Mouse (Mus musculus): Measurements from ENCODE around the gene Ptk7.

The Ptk7 gene

DNA sequence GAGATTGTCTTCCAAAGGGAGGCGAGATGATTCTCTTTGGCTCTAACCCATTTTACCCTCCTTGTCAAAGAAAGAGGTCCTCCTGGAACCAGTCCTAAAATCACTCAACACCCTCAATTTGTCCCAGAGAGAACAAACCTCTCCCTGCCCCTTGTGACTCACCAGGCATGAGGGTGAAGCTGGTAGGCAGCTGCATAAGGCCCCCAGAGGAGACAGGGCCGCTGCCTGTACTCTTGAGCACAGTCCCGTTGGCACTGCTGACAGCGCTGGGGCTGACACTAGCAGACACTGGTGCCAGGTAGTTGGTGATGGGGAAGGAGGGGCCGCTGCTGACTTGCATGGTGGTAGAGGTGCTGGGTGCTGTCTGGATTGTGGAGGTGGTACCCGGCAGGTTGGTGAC, 77.9 kb downstream of the Ptk7 start:
- no peaks in the 10 kb centered on the region; the same call in 1 of the 2 replicates for H3K36me3 ChIP-seq (ENCODE audit: control insufficient read depth, insufficient read depth, low read length, poor library complexity, severe bottlenecking)
- no peak for DNase-seq (ENCODE audit: low read depth, low spot score)
- no peaks in the 10 kb centered on the region for H3K27me3 ChIP-seq (ENCODE audit: control insufficient read depth, insufficient read depth, low read length, poor library complexity, severe bottlenecking)

DNA sequence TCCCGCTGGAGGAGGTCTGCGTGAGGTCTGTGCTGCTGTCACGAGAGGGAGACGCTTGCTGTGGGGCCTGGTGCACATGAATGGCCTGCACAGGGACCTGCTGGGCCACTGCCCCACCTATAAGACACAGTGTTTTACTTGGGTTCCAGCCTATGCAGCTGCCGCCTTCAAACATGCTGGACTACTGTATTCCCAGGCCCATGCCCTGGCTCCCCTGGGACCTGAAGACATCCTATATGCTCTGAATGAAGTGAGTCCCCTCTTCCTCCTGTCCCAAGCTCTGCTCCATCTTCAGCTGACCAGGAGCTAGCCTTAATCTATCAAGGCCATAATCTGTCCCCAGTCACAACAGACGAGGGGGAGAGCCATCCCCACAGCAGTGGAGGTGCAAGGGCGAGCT, 78.4 kb downstream of the Ptk7 start:
- no peak for DNase-seq (ENCODE audit: low read depth, low spot score)
- Histone ChIP-seq H3K36me3 (ENCODE audit: control insufficient read depth, insufficient read depth, low read length, poor library complexity, severe bottlenecking) (no peaks in the 10 kb centered on the region; the same call in 1 of the 2 replicates), H3K27me3 (ENCODE audit: control insufficient read depth, insufficient read depth, low read length, poor library complexity, severe bottlenecking) (no peaks in the 10 kb centered on the region)

GRCm38 (mm10) chr17:46549642-46550041, 79.7 kb downstream of the Ptk7 start:
- Histone ChIP-seq H3K27me3 (ENCODE audit: control insufficient read depth, insufficient read depth, low read length, poor library complexity, severe bottlenecking) (no peaks in the 10 kb centered on the region), H3K36me3 (ENCODE audit: control insufficient read depth, insufficient read depth, low read length, poor library complexity, severe bottlenecking) (no peaks in the 10 kb centered on the region; the same call in 1 of the 2 replicates)
- DNase-seq (ENCODE audit: low read depth, low spot score): no peak

DNA sequence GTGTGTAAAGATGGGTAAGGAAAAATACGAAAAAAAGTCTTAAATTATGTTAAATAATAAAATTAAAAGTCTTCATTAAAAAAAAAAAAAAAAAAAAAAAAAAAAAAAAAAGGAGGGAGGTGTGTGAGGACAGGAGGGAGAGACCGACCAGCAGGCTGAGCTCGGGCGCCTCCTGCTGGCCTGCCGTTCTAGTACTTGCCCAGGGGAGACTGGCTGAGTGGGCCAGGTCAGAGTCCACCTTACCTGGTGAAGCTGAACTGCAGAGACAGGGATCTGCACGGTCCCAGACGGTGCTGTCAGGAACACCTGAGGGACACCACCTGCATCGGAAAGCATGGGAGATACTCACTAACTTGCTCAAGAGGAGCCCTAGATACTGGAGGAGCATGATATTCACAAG, 80.1 kb downstream of the Ptk7 start:
- H3K36me3 ChIP-seq (ENCODE audit: control insufficient read depth, insufficient read depth, low read length, poor library complexity, severe bottlenecking): no peaks in the 10 kb centered on the region; the same call in 1 of the 2 replicates
- no peaks in the 10 kb centered on the region for H3K27me3 ChIP-seq (ENCODE audit: control insufficient read depth, insufficient read depth, low read length, poor library complexity, severe bottlenecking)
- DNase-seq (ENCODE audit: low read depth, low spot score): peak; percentile 73

DNA sequence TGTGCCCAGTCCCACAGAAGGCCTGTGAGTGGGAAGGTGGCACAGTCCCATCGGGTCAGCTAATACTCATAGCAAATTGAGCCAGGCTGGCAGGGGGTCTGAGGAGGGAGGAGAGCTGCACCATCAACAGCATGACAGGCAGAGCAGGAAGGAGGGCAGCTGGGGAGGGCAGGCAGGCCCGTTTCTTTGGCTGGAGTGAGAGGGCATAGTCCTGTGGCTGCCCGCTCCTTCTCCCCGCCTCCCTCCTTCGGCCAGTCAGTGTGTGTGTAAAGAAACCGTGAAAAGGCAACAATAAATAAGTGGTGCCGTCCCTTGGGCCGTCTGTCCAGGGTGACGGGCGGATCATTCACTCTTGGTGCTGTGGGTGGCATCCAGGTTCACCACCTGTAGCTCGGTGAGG, 80.6 kb downstream of the Ptk7 start:
- Histone ChIP-seq H3K27me3 (ENCODE audit: control insufficient read depth, insufficient read depth, low read length, poor library complexity, severe bottlenecking) (no peaks in the 10 kb centered on the region), H3K36me3 (ENCODE audit: control insufficient read depth, insufficient read depth, low read length, poor library complexity, severe bottlenecking) (no peaks in the 10 kb centered on the region; the same call in 1 of the 2 replicates)
- DNase-seq (ENCODE audit: low read depth, low spot score): no peak

DNA sequence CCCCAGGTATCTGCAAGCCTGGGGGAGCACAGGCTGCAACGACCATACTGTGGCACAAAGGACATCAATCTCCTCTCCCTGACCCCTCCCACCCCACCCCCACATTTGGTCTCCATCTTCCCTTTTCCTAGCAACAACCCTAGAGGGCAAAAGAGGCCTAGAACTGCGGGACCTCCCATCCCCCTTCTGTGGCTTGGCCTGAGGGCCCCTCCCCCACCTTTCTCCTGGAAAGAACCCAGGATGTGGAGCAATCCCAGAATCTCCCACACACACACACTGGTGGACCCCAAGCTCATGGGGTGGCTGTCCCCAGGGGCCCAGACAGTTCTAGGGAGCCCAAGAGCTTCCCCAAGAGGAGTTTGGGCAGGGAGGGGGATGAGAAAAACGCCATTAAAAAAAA, 81.4 kb downstream of the Ptk7 start:
- Histone ChIP-seq H3K36me3 (ENCODE audit: control insufficient read depth, insufficient read depth, low read length, poor library complexity, severe bottlenecking) (no peaks in the 10 kb centered on the region; the same call in 1 of the 2 replicates), H3K27me3 (ENCODE audit: control insufficient read depth, insufficient read depth, low read length, poor library complexity, severe bottlenecking) (no peaks in the 10 kb centered on the region)
- DNase-seq (ENCODE audit: low read depth, low spot score): no peak

- H3K27me3 ChIP-seq (ENCODE audit: control insufficient read depth, insufficient read depth, low read length, poor library complexity, severe bottlenecking): no peaks in the 10 kb centered on the region
- no peak for DNase-seq (ENCODE audit: low read depth, low spot score)
Observed at GRCm38 (mm10) chr17:46546995-46547394, 82.3 kb downstream of the Ptk7 start.

GRCm38 (mm10) chr17:46546591-46546990, 82.7 kb downstream of the Ptk7 start:
- no peaks in the 10 kb centered on the region; the same call in 1 of the 2 replicates for H3K36me3 ChIP-seq (ENCODE audit: control insufficient read depth, insufficient read depth, low read length, poor library complexity, severe bottlenecking)
- DNase-seq (ENCODE audit: low read depth, low spot score): no peak
- H3K27me3 ChIP-seq (ENCODE audit: control insufficient read depth, insufficient read depth, low read length, poor library complexity, severe bottlenecking): no peaks in the 10 kb centered on the region

More at GRCm38 (mm10) chr17:46546995-46547394, 82.3 kb downstream of the Ptk7 start:
- H3K36me3 ChIP-seq (ENCODE audit: control insufficient read depth, insufficient read depth, low read length, poor library complexity, severe bottlenecking): no peaks in the 10 kb centered on the region; the same call in 1 of the 2 replicates

DNA sequence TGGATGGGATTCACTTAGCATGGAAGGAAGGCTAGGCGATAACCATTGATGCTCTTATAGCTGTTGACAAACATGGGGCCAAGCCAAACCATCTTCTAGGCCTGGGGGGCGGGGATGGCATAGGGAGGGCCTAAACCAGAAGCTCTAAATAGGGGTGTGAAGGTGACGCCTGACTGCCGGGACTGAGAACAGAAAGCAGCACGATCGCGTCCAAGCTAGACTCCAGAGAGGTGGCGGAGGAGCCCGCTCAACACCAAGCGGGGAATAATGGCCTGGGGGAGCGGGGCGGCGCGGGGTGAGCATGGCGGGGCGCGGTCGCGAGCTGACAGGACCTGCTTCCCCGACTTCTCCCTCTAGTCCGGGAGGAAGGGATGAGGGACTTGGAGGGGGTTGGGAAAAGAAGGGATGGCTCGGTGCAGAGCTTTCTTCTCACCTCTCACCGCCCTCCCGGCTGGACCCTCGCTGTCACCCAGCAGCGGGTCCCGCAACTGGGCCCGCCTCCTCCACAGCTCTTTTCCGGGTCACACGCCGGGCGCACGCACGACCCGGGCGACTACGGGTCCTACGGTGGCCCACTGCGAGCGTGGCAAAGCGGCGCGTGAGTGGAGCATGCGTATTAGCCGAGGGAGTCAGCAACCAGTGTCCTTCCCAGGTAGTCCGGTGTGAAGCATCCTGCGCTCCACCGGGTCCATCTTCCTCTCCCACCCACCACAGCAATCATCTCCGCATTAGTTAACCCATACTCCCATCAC, 83.3 kb downstream of the Ptk7 start, which contains the start of gene Cul9:
Gene Cul9 (minus strand): TSS at position 576 of the 752 bp plus-strand sequence.
- Histone ChIP-seq H3K36me3 (ENCODE audit: control insufficient read depth, insufficient read depth, low read length, poor library complexity, severe bottlenecking) (no peaks in the 10 kb centered on the region; the same call in 1 of the 2 replicates), H3K27me3 (ENCODE audit: control insufficient read depth, insufficient read depth, low read length, poor library complexity, severe bottlenecking) (no peaks in the 10 kb centered on the region)
- DNase-seq (ENCODE audit: low read depth, low spot score): peak; percentile 56

DNA sequence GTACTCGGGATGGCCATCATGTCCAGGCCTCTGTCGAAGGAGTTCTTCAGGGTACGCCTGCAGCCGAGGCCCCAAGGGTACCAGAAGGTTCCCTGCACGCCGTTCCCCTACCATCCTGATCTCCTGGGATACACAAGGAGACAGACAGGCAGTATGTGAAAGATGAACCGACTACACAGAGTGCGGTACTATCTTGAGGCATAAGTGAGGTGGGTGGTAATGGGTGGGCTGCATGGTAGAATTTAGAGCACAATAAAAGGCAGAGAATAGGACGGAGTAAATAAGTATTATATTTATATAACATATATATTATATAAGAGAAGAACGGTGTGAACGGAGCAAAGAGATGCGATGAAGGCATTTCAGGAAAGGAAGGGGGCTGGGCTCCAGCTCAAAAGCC, 85.6 kb downstream of the Ptk7 start:
- Histone ChIP-seq H3K27me3 (ENCODE audit: control insufficient read depth, insufficient read depth, low read length, poor library complexity, severe bottlenecking) (no peaks in the 10 kb centered on the region), H3K36me3 (ENCODE audit: control insufficient read depth, insufficient read depth, low read length, poor library complexity, severe bottlenecking) (no peaks in the 10 kb centered on the region; the same call in 1 of the 2 replicates)
- no peak for DNase-seq (ENCODE audit: low read depth, low spot score)

DNA sequence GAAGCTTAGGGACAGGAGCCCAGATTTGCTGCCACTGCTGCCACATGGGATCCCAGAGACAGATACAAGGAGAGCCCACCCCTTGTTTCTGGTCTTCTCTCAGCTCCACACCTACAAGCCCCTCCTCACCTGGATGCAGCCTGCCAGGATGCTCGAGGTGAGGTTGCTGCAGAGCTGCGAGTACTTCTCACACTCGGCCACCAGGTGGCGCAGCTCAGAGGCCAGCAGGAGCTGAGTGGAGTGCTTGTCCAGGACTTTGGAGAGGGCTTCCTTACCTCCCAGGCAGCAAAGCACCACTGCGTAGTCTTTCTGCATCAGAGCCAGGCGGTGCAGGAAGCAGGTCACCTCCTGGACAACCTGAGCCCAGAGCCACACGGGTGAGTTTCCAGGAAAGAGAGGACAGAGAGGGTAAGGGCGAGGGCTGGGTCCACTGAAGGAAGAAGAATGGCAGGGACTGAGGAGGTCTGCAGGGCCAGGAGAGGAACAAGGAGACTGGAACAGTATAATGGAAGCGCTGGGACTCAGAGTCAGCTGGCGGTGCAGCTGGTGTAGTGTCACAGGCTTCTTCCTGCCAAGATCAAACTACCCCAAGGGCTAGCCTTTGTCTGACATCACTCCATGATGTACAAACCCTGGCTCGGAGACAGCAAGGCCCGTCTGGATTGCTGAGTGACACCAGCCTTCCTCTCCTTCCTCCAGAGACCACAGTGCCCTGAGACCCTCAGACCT, 103.6 kb downstream of the Ptk7 start:
- peak; percentile 74 for DNase-seq (ENCODE audit: low read depth, low spot score)
- no peaks in the 10 kb centered on the region for H3K27me3 ChIP-seq (ENCODE audit: control insufficient read depth, insufficient read depth, low read length, poor library complexity, severe bottlenecking)
- no peaks in the 10 kb centered on the region for H3K36me3 ChIP-seq (ENCODE audit: control insufficient read depth, insufficient read depth, low read length, poor library complexity, severe bottlenecking)

- no peaks in the 10 kb centered on the region for H3K27me3 ChIP-seq (ENCODE audit: control insufficient read depth, insufficient read depth, low read length, poor library complexity, severe bottlenecking)
- H3K36me3 ChIP-seq (ENCODE audit: control insufficient read depth, insufficient read depth, low read length, poor library complexity, severe bottlenecking): no peaks in the 10 kb centered on the region
- no peak for DNase-seq (ENCODE audit: low read depth, low spot score)
Observed at GRCm38 (mm10) chr17:46525065-46525464, 104.2 kb downstream of the Ptk7 start.

DNA sequence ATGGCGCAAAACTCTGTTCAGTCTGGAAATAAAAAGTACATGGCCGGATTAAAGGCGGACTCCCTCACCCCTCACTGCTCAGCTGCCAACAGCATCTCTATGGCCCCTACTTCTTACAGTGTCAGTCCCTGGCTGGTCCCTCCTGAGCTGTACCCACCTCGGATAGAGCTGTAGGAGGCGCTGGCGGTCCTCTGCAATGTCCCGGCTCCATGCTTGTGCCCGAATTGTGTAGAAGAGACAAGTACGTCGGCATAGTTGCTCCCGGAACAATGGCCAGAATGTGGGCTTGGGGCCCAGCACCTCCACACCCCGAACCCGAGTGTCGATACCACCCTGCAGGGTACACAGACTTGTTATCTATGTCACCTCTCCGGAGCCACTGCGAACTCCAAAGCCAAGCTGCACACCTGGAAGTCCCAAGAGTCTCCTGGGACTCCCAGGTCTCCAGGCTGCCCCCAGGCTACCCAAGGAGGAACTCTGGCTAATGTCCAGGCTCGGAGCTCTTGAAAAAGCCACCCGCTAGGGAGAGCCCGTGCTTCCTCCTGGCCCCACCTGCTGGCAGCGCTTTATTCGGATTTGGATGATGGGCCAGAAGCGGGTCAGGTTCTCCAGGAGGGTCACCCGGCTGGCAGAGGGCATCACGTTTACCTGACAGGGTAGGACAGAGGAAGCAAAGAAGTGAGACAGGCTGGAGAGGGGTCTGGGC, 107.2 kb downstream of the Ptk7 start:
- no peaks in the 10 kb centered on the region for H3K36me3 ChIP-seq (ENCODE audit: control insufficient read depth, insufficient read depth, low read length, poor library complexity, severe bottlenecking)
- no peaks in the 10 kb centered on the region for H3K27me3 ChIP-seq (ENCODE audit: control insufficient read depth, insufficient read depth, low read length, poor library complexity, severe bottlenecking)
- DNase-seq (ENCODE audit: low read depth, low spot score): no peak

- no peak for DNase-seq (ENCODE audit: low read depth, low spot score)
- Histone ChIP-seq H3K27me3 (ENCODE audit: control insufficient read depth, insufficient read depth, low read length, poor library complexity, severe bottlenecking) (no peaks in the 10 kb centered on the region), H3K36me3 (ENCODE audit: control insufficient read depth, insufficient read depth, low read length, poor library complexity, severe bottlenecking) (no peaks in the 10 kb centered on the region)
Observed at GRCm38 (mm10) chr17:46521174-46521573, 108.1 kb downstream of the Ptk7 start.

Data from splenic B cell, adult 2 months (primary cell).